ENCODE assay signal across 9 mouse cellular contexts in genomic region chr15:57644331-57644953, GRCm38 (mm10).
DNase-seq lines count a peak whose midpoint lies in the region; TF ChIP-seq lines count a peak whose summit lies in the region.
"Had no signal": no experiment of that assay in that cellular context is flagged by ENCODE, and none has a peak within 500 bp of the region (broad histone marks: within the 10 kb centered on the region; RNA-seq: fewer than 3 reads in every experiment).

No protein-coding gene starts in this region.

- H3K79me2 ChIP-seq in C2C12 (ENCODE audit: control insufficient read depth, insufficient read depth), result no peaks in the 10 kb centered on the region

- no peak overlapping the region for H3K4me3 ChIP-seq in heart, embryonic 10.5 days
- H3K4me3 ChIP-seq in C2C12 (ENCODE audit: insufficient read depth, poor library complexity, severe bottlenecking), result no peak overlapping the region
- H3K4me3 ChIP-seq: liver, embryonic 13.5 days had no signal

- WGBS in heart, embryonic 10.5 days, result 59% methylated on average over 11 of the region's 11 CpGs
- WGBS in large intestine, adult 2 months, result 40% methylated on average over 11 of the region's 11 CpGs

- H3K27ac ChIP-seq in heart, embryonic 10.5 days, result no peak overlapping the region
- H3K27ac ChIP-seq: liver, embryonic 13.5 days had no signal

- H3K4me1 ChIP-seq in heart, embryonic 10.5 days, result no peaks in the 10 kb centered on the region
- H3K4me1 ChIP-seq: liver, embryonic 13.5 days had no signal

- peak; percentile 24 for TF ChIP-seq CTCF in C2C12 (IDR thresholded peaks at IDR 0.05; ENCODE audit: control insufficient read depth, insufficient read depth, insufficient read length)

- H3K36me3 ChIP-seq in heart, embryonic 10.5 days, result no peaks in the 10 kb centered on the region
- no peaks in the 10 kb centered on the region for H3K36me3 ChIP-seq in C2C12 (ENCODE audit: control insufficient read depth, insufficient read depth)
- H3K36me3 ChIP-seq: liver, embryonic 13.5 days had no signal

- DNase-seq in heart, adult 11 months, result peak; percentile 89
- DNase-seq in heart, embryonic 10.5 days (ENCODE audit: low spot score), result no peak
- DNase-seq in adrenal gland, adult 8-10 months, result peak; percentile 3
- DNase-seq in gastrocnemius, postnatal 10 days, result peak; percentile 36
- peak; percentile 14 for DNase-seq in large intestine, adult 2 months (ENCODE audit: low read depth, low spot score)
- peak; percentile 76 for DNase-seq in retina, embryonic 14.5 days (ENCODE audit: low spot score)
- no peak for DNase-seq in right cerebral cortex, postnatal 4 days
- DNase-seq: liver, embryonic 13.5 days had no signal

- H3ac ChIP-seq in C2C12 (ENCODE audit: control insufficient read depth, insufficient read length, low read depth), result no peak overlapping the region

- H3K27me3 ChIP-seq in heart, embryonic 10.5 days (ENCODE audit: insufficient read depth, poor library complexity, severe bottlenecking), result no peaks in the 10 kb centered on the region
- no peaks in the 10 kb centered on the region for H3K27me3 ChIP-seq in C2C12 (ENCODE audit: control insufficient read depth, insufficient read depth, insufficient read length)
- H3K27me3 ChIP-seq: liver, embryonic 13.5 days had no signal

- H3K79me3 ChIP-seq in C2C12 (ENCODE audit: low read depth), result no peaks in the 10 kb centered on the region

- H3K9me3 ChIP-seq in heart, embryonic 10.5 days, result no peaks in the 10 kb centered on the region
- H3K9me3 ChIP-seq: liver, embryonic 13.5 days had no signal

TF ChIP-seq in C2C12, 6 proteins besides CTCF, POLR2A, EP300 and RAD21:
- TF ChIP-seq MAX (IDR thresholded peaks at IDR 0.05), result no peak
- TF ChIP-seq USF1 (IDR thresholded peaks at IDR 0.05; ENCODE audit: low read depth), result no peak
- no peak for TF ChIP-seq MYOG (IDR thresholded peaks at IDR 0.05; ENCODE audit: control insufficient read depth, extremely low read depth, insufficient read length)
- TF ChIP-seq MYOD1 (IDR thresholded peaks at IDR 0.05; ENCODE audit: control insufficient read depth, insufficient read length, low read depth), result no peak
- TF ChIP-seq CEBPB (IDR thresholded peaks at IDR 0.05; ENCODE audit: low read depth), result no peak
- no peak for TF ChIP-seq FOSL1 (IDR thresholded peaks at IDR 0.05; ENCODE audit: insufficient read depth, low read length, poor library complexity, severe bottlenecking)

Comparison
In these comparisons a context has a peak if more than half of its experiments do, and no peak if none do; other contexts are left out.
1. DNase-seq: peak in heart, adult 11 months (single experiment), adrenal gland, adult 8-10 months (single experiment), gastrocnemius, postnatal 10 days (single experiment), large intestine, adult 2 months (single experiment) and retina, embryonic 14.5 days (single experiment); none in heart, embryonic 10.5 days (single experiment) and right cerebral cortex, postnatal 4 days (single experiment).